Mouse (Mus musculus) adrenal gland, postnatal 14 days (tissue): ENCODE measurements around the gene Irx4. TPM values are rescaled to one million over a fixed set of nuclear protein-coding genes. Genes with fewer than 3 reads are reported as not detected.

Source experiments
- DNase-seq: peaks from one replicate; pipeline ENCODE4 v3.0.0; 2021; ENCODE audit warnings: mixed read lengths
- long read RNA-seq, 2 experiments: library from polyadenylated mRNA; stranded (forward); transcript quantifications; one replicate each; pipeline ENCODE4 v2.0.0; 2021
- total RNA-seq: library from RNA; stranded (reverse); gene quantifications from 2 replicates; pipeline ENCODE4 v1.2.3, GENCODE M21; 2021

The Irx4 gene
- total RNA-seq = not detected in 2 replicates
- long read RNA-seq, experiment 1 = 0 reads
- long read RNA-seq, experiment 2 = 0 reads

DNA sequence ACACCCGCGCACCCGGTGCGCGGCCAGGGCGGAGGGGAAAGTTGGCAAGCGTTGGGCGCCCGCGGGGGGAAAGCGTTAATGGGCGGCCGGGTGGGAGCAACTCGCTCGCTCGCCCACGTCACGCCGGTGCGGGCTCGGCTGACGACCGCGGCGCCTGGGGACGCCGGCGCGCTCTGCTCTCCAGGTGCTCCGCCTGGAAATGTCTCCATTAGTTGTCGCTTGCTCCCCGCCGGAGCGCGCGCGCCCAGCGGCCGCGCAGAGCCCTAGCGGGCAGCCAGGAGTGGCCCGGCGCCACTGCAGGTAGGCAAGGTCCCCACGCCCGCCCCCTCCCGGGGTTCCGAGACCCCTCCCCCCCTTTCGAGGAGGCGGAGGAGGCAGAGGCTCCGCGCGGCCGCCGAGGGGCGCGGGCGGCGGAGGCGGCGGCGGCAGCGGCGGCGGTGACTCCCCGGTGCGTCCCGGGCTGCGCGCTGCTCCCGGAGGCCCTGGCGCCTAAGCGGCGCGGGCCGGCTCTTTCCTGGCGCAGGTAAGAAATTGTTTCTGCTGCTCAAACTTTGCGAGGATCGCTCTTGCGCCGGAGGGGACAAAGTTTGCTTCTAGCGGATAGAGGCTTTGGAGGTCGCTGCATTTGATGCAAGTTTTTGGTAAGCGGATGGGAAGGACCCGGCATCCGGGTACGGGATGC lies at the start of gene Irx4:
Irx4 (plus strand) TSS at position 126 of the 682 bp plus-strand sequence.
- no peak for DNase-seq

DNA sequence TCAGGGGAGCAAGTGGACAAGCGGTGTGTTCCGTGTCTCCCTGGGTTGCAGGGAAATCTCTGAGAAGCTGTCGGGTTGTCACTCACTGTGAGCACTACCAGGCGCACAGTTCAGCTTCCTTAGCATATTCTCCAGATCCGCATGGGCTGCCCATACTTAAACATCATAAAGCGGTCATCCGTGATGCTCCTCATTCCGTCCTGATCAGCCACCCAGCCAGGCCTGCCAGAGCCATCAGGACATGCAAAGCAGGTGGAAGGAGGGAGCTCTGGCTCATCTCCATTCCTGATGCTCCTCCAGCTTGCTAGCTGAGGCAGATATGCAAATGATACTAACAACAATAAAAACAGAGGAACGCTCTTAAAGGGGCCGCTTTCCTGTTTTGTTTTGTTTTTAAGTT lies 46.0 kb upstream of the Irx4 start:
- no peak for DNase-seq

DNA sequence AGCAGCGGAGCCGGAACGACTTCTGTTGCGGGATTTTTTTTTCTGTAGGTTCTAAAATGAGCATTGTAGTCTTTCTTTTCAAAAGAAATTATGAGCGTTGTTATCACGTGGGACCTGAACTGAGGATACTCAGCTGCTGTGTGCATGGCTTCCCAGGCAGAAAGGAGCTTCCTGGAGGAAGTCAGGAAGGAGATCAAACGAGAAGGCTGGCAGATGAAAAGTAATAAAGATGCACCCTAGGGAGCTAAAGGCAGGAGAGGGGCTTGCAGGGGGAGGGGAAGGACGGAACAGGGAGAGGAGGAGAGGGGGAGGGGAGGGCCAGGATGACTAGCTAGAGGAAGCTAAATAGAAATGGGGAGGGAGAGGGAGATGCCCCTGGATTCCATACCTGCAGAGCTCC lies 23.8 kb upstream of the Irx4 start:
- no peak for DNase-seq

DNA sequence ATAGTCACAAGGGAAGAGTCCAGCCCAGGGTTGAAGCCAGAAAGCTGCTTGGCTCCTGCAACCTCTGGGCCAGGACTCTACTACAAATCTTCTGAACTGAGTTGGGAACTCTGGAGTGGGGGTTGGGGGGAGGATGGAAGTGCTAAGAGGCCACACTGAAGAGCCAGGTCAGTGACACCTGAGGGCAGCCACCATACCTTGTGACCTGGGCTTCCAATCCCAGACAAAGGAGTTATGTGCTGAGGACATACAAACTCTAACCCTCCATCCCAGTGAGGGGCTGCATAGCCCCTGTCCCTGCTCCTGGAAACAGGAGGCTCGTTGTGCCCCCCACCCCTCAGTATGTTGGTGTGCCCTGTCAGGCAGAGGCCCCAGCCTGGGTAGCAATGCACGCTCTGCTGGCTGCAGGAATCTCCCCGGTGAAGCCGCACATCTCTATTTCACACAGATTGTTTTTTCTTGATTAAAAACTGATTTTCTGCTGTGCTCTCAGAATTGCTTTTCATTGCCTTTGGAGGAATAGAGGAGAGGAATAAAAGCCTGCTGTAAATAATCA lies 21.0 kb upstream of the Irx4 start:
- no peak for DNase-seq

DNA sequence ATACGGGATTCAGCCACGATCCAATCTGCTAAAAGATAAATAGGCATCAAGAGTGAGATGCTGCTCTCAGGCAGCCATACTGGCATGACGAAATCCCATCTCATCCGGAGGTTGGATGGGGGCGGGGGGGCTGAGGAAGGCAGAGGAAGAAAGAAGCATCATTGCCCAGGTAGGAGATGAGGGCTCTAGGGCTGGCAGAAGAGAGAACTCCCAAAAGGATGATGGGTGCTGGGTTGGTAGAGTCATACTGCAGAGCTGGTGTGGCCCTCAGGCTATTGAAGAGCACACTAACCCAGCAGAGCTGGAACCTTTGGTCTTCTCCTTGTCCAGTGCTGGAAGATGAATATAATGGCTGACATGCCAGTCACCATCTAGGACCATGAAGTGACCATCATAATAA lies 17.7 kb upstream of the Irx4 start:
- no peak for DNase-seq

DNA sequence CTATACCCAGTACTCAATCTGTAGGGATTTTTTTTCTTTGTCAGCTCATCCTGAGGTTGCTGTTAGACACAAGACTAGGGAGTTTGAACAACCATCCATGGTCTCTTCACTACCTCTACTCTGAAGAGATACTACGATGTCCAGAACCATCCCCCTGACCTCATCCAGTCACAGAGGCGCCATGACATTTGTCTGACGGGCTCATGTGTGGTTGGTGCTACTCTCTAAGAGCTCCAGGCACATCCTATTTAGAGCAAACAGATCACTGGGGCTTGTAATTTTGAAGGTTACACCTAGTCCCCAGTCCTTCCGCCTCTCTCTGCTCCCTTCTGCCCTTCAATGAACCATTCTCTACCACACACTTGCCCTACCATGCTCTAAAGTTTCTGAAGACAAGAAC lies 13.3 kb upstream of the Irx4 start:
- DNase-seq = no peak

DNA sequence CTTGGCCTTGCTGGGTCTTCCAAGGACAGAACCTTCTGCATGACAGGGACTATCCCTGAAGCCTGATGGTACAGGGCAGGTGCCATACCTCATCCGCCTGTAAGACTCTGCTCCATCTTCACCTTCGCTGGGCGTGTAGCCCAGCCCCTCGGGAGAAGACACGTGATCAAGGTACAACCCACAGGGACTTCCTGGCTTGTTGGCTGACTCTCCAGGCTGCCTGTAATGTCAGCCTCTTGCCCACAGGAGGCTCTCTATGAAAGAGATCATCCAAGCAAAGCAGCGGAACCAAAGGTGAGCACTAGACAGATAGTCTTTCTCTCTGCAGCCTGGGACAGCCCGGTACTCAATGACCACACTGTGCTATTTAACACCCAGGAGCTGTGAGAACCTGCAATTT lies 9.1 kb upstream of the Irx4 start:
- no peak for DNase-seq

DNA sequence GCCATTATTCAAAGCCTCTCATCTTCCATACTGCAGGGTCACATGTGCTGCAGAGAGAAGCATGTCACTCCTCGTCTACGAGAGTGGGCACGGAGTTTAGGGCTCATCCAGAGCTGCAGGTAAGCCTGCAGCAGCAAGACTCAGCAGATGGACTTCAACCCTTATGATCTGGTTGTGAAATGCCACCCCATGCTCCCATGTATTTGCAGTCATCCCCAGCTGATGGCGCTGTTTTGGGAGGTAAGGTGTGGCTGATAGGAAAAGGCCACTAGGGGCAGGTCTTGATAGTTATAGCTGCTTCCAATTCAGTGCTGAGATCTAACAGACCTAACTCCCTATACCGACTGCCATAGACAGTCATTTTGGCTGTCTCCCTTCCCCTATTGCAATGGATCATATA lies 8.3 kb upstream of the Irx4 start:
- no peak for DNase-seq

DNA sequence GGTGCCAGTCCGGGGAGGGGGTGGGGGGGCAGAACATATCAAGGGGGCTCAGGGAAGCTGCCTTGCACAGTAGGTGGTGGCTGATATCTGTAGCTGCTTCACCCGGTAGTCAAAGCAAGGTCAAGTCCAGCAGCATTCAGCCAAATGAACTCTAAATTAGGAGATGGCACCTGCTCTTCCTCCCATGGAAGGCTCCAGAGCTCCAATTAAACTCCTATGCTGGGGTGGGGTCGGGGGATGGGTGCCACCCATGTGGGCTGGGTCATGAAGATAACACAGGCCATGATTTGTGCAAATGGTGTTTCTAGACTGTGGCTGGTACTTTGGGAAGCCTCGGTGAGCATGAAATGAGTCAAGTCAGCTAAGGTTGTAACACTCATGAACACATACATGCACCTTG lies 1.9 kb upstream of the Irx4 start:
- DNase-seq = no peak

DNA sequence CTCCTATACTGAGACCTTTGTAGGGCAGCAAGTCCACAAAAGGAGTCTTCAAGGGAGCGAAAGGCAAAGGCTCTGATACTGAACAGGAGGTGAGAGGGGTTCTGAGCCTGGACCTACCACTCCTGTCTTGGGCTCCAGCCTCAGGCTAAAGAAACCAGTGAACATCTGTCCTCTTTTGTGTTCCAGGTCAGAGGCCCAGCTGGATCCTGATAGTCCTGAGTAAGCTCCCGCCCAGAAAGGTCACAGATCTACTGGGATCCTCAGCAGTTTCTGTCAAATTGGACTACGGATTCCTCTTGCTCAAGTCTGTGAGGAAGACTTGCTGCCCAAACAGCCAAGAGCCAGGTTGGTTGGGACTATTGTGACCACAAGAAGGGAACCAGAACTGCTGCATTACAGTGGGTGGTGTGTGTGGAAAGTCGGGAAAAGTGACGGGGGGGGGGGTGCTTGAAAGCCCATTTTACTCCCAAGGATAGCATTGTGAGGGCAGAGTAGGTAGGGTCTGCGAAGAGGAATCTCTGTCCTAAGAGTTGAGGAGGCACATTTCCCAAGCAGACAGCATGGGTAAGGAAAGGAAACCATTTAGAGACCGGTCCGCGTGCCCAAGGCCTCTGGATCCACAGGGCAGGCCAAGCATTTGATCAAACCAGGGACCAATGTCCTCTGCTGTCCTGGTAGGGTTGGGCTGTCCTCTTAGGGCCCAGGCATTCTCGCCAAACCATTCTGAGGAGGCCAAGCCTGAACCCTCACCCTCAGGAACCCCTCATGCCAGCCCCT lies 514 bp upstream of the Irx4 start:
- DNase-seq = no peak

DNA sequence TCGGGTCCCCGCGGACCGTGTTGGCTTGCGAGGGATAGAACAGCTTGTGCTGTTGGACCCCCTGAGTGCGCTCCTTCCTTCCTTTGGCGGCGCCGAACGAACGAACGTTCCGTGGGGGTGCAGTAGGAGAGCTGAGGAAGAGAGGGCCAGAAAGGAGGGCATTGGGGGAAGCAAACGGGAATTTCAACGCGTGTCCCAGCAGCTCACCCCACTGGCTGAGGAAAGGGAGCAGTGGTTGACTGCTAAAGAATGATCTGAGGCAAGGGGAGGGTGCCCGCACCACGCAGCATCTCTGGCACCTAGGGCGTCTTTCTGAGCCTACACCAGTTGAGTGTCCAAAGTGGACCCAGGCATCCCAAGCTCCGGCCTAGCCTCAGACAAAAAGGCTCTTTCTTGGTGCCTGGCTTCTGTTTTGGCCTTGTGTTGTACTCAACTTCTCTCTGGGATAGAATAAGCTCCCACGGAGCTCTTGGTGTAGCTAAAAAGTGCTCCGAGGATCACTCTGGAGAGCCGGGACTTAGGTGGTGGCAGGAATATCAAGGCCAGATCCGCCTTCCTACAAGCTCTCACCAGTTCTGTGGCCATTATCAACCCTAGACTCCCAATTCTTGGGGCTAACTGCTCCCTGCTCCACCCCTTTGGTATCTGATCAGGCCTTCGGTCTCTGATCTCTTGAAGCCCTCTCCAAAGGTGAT lies 904 bp downstream of the Irx4 start:
- DNase-seq = no peak

DNA sequence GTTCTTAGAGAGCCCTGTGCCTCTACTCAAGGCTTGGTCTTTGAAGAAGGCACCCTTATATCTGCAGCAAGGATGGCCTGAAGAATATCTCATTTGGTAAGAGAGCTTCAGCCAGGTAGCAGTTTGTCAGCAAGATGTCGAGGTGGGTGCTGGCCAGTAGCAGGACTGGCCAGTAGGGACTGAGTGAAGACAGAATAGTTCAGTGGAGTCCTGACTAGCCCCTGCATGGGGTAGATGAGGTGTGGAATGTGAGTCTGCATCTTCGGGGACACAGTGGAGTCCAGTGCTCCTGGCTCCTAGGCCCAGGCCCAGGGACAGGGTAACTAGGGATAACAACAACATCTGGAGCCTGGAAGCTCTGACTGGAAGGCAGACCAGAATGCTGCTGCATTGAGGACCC lies 1.6 kb downstream of the Irx4 start:
- DNase-seq = no peak

DNA sequence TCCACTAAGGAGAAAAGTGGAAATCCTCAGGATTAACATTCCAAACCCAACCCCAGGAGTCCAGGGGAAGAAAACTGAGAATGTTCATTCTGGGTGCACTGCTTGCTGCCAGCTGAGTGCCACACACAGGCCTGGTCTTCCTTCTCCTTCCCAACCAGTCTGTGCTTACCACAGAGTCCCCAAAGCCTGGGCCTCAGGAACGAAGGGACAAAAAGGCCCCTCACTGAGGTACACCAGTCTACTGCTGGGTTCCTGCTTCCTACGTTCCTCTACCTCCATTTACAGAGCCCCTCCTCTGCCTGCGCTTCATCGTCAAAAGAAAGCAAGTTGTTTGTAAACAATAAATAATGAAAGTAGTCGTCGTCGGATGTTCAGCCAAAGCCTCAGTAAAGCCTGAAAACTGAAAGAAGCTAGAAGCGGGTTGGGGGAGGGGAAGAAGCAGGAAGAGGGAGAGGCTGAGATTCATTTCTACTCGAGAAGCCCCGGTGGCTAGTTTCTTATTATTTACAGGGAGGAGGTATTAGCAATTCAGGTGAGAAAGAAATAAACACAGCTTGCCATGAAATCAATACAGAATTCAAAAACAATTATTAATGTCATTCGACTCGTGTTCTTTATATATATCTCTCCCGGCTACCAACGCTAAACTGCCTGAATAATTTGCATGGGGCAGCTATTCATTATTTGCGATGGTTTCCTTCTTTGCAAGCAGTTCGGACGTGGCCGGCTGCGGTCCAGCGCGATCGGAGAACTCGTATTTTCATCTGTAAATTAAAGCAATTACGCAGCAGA lies 2.3 kb downstream of the Irx4 start:
- no peak for DNase-seq

DNA sequence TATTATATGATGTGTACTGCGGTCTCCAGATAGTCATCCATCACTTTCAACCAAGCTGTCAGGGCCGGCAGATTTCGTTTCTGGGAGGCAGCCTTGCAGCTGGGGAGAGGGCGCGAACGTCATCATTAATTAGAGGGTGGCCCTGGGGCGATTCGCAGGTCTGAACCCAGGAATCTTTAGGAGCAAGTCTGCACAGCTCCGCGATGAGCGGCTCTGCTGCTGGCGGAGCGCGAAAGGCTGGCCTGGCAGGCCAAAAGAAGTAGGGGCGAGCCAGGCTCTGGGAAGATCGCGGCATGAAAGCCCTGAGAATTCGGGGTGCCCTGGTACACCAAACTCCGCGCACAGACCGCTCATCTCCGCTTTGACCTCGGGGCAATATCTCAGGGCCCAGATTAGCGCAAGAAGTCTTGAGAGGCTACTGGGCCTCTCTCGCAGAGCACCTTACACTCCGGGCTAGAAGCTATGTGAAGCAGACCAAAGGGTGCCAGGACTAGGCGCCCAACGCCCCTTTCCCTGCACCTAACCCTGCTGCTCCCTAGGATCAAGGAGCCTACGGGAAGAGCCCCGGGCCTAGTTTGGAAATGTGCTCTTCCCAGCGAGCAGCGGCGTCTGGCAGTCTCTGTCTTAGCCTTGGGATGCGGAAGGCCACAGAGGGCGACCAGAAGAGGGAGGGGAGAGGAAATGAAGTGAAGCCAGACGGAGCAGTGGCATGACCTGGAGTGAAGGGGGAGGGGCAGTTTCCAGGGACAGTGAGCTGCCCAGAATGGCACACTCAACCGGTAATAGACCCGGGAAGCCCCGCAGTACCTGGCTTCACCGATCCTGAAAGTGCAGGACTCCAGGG lies 3.1 kb downstream of the Irx4 start:
- DNase-seq = peak; percentile 44

DNA sequence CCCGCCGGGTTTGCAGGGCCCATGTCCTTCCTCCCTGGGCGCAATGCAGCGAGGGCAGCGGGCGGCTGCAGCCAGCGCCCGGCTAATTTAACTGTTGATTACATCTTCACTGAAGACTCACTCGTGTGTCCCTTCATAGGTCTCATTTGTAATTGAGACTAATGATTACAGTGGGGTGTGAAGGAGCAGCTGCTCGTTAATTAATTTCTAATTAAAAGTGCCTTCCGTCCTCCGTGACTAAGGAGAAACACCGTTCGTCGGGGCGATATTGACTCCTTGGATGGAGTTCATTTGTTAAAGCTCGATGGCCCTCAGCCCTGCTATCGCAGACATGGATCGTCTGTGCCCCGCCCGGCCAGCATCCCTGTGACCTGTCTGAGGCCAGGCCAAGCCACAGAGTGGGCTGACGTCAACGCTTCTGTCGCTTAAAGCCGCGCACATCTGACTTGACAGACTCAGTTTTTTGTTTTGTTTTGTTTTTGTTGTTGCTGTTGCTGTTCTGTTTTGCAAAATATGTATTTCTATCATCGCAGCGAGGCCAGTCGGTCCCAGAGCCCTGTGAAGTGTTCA lies 4.0 kb downstream of the Irx4 start:
- no peak for DNase-seq

DNA sequence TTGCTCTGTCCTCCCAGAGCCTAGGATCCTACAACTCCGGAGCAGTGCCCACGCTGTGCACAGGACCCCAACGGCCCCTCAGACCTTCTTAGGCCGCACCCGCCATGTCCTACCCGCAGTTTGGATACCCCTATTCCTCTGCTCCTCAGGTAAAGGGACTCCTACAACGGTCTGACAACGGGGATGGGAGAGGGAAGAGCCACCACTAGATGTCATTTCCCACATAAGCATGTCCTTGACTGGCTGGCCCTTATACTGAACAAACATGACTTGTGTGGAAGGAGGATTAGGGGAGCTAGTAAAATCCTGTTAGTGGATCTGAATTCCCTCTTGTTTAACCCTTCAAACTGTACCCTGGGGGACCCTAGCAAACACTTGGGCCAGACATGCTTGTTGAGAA lies 4.6 kb downstream of the Irx4 start:
- no peak for DNase-seq

DNA sequence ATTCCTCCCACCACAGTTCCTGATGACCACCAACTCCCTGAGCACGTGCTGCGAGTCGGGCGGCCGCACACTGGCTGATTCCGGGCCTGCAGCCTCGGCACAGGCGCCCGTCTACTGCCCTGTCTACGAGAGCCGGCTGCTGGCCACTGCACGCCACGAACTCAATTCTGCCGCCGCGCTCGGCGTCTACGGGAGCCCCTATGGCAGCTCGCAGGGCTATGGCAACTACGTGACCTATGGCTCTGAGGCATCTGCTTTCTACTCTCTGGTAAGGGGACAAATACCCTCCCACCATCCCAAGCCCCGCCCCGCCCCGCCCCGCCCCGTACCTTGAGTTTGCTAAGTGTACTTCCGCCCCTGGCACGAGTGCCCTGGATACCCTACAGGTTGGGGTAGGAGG lies 5.2 kb downstream of the Irx4 start:
- DNase-seq = no peak

DNA sequence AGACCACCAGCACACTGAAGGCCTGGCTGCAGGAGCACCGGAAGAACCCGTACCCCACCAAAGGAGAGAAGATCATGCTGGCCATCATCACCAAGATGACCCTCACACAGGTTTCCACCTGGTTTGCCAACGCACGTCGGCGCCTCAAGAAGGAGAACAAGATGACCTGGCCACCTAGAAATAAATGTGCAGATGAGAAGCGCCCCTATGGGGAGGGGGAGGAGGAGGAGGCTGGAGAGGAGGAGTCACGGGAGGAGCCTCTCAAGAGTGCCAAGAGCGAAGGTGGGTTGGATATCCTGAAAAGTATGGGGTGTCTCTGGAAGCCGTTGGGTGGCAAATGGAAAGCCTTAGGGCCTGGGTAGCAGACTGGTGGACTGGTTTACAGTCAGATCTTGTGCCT lies 7.3 kb downstream of the Irx4 start:
- DNase-seq = no peak

DNA sequence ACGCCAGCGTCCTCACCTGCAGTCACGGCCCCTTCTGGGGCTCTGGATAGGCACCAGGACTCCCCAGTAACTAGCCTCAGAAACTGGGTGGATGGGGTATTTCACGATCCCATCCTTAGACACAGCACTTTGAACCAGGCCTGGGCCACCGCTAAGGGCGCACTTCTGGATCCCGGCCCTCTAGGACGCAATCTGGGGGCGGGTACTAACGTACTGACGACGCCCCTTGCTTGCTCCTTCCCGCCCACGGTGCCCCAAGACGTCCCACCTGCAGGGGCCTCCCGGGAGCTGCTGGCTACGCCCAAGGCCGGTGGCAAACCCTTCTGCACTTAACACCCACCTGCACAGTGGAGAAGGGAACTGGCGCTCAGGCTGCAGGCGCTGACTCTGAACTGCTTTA lies 8.4 kb downstream of the Irx4 start:
- DNase-seq = no peak

DNA sequence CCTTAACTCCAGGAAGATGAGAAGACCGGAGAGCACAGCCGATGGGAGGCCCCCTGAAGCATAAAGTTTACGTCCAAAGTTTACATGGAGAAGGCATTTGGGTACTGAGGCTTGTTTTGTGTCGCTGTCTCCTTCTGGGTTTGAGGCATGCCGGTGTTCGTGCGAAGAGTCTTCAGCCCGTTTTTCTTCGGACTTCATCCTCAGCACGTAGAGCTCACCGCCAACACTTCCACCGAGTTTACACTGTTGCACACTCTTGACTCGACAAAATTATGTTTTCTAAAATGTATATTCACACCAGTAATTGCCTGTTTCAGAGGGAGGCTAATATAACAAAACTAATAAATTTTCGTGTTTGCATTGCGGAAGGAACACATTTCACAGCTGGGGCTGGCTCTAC lies 9.0 kb downstream of the Irx4 start:
- DNase-seq = no peak

DNA sequence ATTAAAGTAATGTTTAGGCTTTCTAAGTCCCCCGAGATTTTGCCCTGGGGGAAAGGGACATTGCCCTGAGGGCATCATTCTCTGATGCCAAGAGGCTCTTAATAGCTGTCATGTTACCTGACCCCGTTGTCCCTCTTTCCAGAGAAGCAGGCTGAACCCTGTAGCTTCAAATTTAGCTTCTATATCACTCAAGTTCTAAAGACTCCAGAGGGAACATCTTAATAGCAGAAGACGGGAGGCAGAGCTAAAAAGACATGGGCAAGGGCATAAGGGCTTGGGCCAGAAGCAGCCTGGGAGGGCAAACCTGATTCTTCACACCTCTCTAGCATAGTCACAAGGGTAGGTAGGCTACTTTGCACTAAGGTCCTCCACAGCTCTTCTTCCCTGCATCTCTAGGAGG lies 9.6 kb downstream of the Irx4 start:
- no peak for DNase-seq
